Mouse (Mus musculus) brown adipose tissue, adult 24 weeks (tissue): ENCODE measurements around the gene Aldh1a3. TPM values are rescaled to one million over a fixed set of nuclear protein-coding genes. Genes with fewer than 3 reads are reported as not detected.

Experiments
- H3K27ac ChIP-seq: fragments of 200-500 bp; replicated peaks from 2 replicates; pipeline ENCODE4 v1.5.1; 2012; ENCODE audit warnings: low read depth, mild to moderate bottlenecking, low read length
- H3K4me1 ChIP-seq: fragments of 200-500 bp; 2 replicates; pipeline ENCODE4 v1.6.1; 2012; ENCODE audit warnings: low read length, mixed read lengths; ENCODE audit not compliant: control insufficient read depth, insufficient read depth, insufficient read length
- H3K4me3 ChIP-seq: fragments of 200-500 bp; 2 replicates; pipeline ENCODE4 v1.5.1; 2012; ENCODE audit warnings: low read depth, mild to moderate bottlenecking, low read length, moderate library complexity; ENCODE audit not compliant: insufficient read depth
- polyA plus RNA-seq: library from polyadenylated mRNA; stranded (reverse); fragments of >200 nt; gene quantifications from 2 replicates; pipeline ENCODE4 v1.2.4, GENCODE M21; 2012; ENCODE audit not compliant: missing spikeins, insufficient read depth, insufficient read length

Gene Aldh1a3
- polyA plus RNA-seq, 1 experiment: 3.0 TPM

- H3K27ac ChIP-seq: peak overlapping the region; percentile 34; the same call in 1 of the 2 replicates
These were observed 58.0 kb downstream of the Aldh1a3 start for GRCm38 (mm10) chr7:66369071-66369933.

DNA sequence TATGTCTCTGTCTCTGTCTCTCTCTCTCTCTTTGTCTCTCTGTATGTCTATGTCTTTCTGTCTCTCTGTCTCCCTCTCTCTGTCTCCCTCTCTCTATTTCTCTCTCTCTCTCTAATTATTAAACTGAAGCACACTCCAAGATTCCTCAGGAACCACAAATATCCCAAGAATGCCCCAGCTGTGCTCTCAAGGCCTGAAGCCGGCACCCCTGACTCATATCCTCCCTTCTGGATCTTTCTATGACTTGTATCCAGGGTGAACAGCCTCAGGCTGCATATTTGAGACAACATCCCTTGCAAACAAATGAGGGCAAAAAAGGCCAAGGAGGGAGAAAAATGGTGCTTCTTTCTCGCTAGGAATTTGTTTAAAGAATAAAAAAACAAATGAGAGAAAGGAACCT lies 61.4 kb downstream of the Aldh1a3 start, which contains the start of gene Gm10974:
Gene Gm10974 (plus strand): TSS at position 2 of the 400 bp plus-strand sequence.
- Histone ChIP-seq H3K27ac (0 out of 2 replicates have a peak within 1 kb of the TSS, but pooled peaks have one; percentile 7), H3K4me3 (no peak within 1 kb of the TSS), H3K4me1 (peaks cover 6% of the 10 kb centered on the region; the same call in 1 of the 2 replicates)

More at GRCm38 (mm10) chr7:66369071-66369933, 58.0 kb downstream of the Aldh1a3 start:
- H3K4me1 ChIP-seq: peaks cover 6% of the 10 kb centered on the region; the same call in 1 of the 2 replicates
- no peak overlapping the region for H3K4me3 ChIP-seq

- H3K4me1 ChIP-seq: peaks cover 6% of the 10 kb centered on the region; the same call in 1 of the 2 replicates
- 0 out of 2 replicates have a peak overlapping the region, but pooled peaks have one; percentile 7 for H3K27ac ChIP-seq
- H3K4me3 ChIP-seq: no peak overlapping the region
These were observed 61.9 kb downstream of the Aldh1a3 start for GRCm38 (mm10) chr7:66365411-66365810.

DNA sequence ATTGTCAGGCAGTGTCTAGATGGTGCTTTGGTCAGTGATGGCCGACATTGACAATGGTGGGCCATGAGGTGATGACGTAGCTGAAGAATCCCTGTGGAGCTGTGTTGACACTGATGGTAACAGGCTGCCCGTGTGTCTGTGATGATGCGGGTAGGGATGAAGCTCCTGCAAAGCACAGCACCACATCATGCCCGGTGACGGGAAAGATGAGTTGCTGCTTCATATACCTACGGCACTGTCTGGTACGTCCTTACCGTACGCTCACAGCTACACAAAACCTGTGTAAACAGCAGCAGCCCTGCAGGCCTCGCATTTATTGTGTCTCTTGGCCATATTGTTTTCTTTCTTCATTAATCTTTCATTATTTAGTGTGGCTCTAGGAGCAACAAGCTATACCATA lies 62.8 kb downstream of the Aldh1a3 start:
- Histone ChIP-seq H3K4me1 (peaks cover 2% of the 10 kb centered on the region; the same call in 1 of the 2 replicates), H3K4me3 (no peak overlapping the region), H3K27ac (no peak overlapping the region)

- H3K4me1 ChIP-seq: 0 out of 2 replicates have a peak, but pooled peaks cover 6% of the 10 kb centered on the region
- H3K4me3 ChIP-seq: no peak overlapping the region
- no peak overlapping the region for H3K27ac ChIP-seq
These were observed 68.3 kb downstream of the Aldh1a3 start for GRCm38 (mm10) chr7:66359044-66359443.

- Histone ChIP-seq H3K4me1 (0 out of 2 replicates have a peak, but pooled peaks cover 6% of the 10 kb centered on the region), H3K27ac (no peak overlapping the region), H3K4me3 (no peak overlapping the region)
These were observed 68.9 kb downstream of the Aldh1a3 start for GRCm38 (mm10) chr7:66358461-66358860.

DNA sequence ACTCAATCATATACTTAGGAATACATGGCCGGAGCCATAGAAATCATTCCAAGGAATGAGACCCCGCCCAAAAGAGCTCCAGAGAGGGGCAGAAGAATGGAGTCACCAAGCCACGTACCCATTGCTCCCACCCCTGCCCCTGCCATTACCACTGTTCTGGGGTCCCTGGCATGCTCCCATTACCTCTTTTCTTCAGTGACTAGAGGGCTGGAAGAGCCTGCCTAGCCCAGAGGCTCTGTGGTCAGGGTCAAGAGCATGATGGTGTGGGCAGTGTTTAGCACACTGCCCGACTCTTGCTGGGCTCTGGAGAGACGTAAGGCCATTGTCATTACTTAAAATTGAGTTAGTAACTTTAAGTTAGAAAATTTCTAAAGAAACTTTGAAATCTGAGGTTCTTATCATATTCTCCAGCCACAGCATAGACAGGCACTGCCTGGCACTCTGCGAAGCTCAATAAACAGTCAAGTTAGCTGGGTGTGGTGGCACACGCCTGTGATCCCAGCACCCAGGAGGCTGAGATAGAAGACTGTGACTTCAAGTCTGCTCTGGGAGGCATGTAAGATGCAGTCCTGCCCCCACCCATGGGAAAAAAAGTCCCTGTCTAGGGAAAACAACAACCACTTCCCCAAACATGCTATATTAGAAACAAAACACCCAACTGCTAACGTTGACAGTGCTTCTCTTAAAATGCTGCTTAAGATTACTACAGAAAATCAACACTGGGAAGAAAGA lies 71.4 kb downstream of the Aldh1a3 start:
- no peak overlapping the region for H3K4me3 ChIP-seq
- 0 out of 2 replicates have a peak, but pooled peaks cover 6% of the 10 kb centered on the region for H3K4me1 ChIP-seq
- no peak overlapping the region for H3K27ac ChIP-seq

DNA sequence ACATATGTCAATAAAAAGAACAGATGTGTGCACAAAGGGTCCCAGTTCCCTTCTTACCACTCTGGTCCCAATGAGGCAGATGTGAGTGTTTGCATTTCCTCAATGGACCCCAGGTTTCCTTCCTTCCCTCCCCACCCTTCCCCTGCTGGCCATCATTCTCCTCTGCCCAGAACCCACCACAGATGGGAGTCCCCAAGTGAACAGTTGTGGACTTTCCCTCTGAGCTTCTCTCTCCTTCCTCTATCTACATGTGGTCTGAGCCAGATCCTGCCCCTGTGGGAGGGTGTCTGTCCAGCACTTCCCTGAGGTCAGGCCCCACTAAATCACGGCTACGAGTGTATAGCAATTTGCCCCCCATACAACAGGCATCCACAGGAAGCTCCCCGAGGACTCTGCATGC lies 72.4 kb downstream of the Aldh1a3 start:
- Histone ChIP-seq H3K4me3 (no peak overlapping the region), H3K4me1 (peaks cover 6% of the 10 kb centered on the region; the same call in 1 of the 2 replicates), H3K27ac (no peak overlapping the region)

DNA sequence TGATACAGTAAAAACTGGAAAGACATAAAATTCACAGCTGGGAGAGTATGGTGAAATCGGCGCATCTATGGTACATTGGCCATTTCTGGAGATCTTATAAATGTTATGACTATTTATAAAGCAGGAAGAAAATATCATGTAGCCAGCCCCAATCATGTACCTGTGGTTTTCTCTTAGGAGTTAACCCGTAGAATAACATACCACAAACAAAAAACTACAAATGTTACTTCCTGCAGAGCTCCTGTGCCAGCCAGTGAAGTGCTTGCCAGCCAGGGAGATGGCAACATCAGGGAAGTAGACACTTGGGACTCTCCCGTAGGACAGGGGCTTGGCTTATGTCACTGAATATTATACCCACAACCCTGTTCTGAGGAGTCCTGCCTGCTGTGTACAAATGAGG lies 76.2 kb downstream of the Aldh1a3 start:
- no peak overlapping the region for H3K27ac ChIP-seq
- peaks cover 6% of the 10 kb centered on the region; the same call in 1 of the 2 replicates for H3K4me1 ChIP-seq
- no peak overlapping the region for H3K4me3 ChIP-seq

GRCm38 (mm10) chr7:66349670-66350069 lies 77.6 kb downstream of the Aldh1a3 start:
- Histone ChIP-seq H3K4me3 (no peak overlapping the region), H3K27ac (no peak overlapping the region), H3K4me1 (peaks cover 3% of the 10 kb centered on the region; the same call in 1 of the 2 replicates)

- no peak overlapping the region for H3K27ac ChIP-seq
These were observed 78.7 kb downstream of the Aldh1a3 start for GRCm38 (mm10) chr7:66348588-66348987.

GRCm38 (mm10) chr7:66346959-66347663 lies 80.2 kb downstream of the Aldh1a3 start:
- Histone ChIP-seq H3K27ac (no peak overlapping the region), H3K4me3 (no peak overlapping the region), H3K4me1 (peaks cover 8% of the 10 kb centered on the region; the same call in 1 of the 2 replicates)

More at GRCm38 (mm10) chr7:66348588-66348987, 78.7 kb downstream of the Aldh1a3 start:
- H3K4me1 ChIP-seq: peaks cover 6% of the 10 kb centered on the region; the same call in 1 of the 2 replicates
- H3K4me3 ChIP-seq: no peak overlapping the region

DNA sequence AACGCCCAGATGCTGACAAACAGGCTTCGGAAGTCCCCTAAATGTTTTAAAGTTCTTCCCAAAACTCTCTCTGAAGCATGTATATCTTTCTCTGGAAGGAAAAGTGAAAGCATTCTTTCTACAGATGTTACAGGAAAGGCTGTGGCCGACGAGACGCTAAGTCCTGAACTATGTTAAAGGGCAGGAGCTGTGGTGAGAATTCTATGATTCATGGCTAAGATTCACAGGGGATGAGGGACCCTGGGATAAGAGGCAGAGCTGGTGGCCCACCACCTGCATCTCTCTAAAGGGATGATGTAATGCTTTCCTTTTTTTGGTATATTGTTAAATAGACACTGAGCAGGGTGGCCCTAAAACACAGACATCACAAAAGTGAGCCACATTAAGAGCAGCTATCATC lies 84.0 kb downstream of the Aldh1a3 start:
- peak overlapping the region; percentile 52 for H3K27ac ChIP-seq
- peak overlapping the region; percentile 37 for H3K4me3 ChIP-seq
- H3K4me1 ChIP-seq: peaks cover 8% of the 10 kb centered on the region; the same call in 1 of the 2 replicates

- Histone ChIP-seq H3K4me3 (peak overlapping the region; percentile 37), H3K4me1 (peaks cover 8% of the 10 kb centered on the region; the same call in 1 of the 2 replicates), H3K27ac (peak overlapping the region; percentile 52)
These were observed 84.5 kb downstream of the Aldh1a3 start for GRCm38 (mm10) chr7:66342831-66343230.
